Mouse (Mus musculus) neutrophil, adult 5-6 weeks (primary cell): ENCODE measurements around the gene D030056L22Rik. TPM values are rescaled to one million over a fixed set of nuclear protein-coding genes. Genes with fewer than 3 reads are reported as not detected.
A peak's percentile ranks its signal among the peaks of the same experiment; 100 is the strongest.
"Not testable (repeated sequence)": the region's sequence is repeated elsewhere in the genome, so short reads cannot be mapped to it uniquely, and the experiment has no call there.

Experiments
- ATAC-seq: fragments of 151-379, 151-347 bp; 2 replicates; pipeline ENCODE4 v1.8.0; 2017; ENCODE audit warnings: mild to moderate bottlenecking, moderate TSS enrichment; ENCODE audit not compliant: insufficient number of reproducible peaks, poor library complexity, low FRiP score, severe bottlenecking; ENCODE audit errors: extremely low read depth
- total RNA-seq: library from RNA; stranded (forward); fragments of 200-1000 nt; gene quantifications from 2 replicates; pipeline ENCODE4 v1.2.3, GENCODE M21; 2017

D030056L22Rik gene
- 9.3 and 12.6 TPM in 2 replicates for total RNA-seq

GRCm38 (mm10) chr19:18712866-18713300 lies at the start of gene D030056L22Rik:
D030056L22Rik (plus strand) TSS chr19:18713193.
- peak; percentile 98 for ATAC-seq

GRCm38 (mm10) chr19:18663904-18664303 lies 49.1 kb upstream of the D030056L22Rik start:
- peak; percentile 67 for ATAC-seq

- ATAC-seq, result no peak
Observed at GRCm38 (mm10) chr19:18666966-18667365, 46.0 kb upstream of the D030056L22Rik start.

- no peak for ATAC-seq
Observed at GRCm38 (mm10) chr19:18669551-18669950, 43.4 kb upstream of the D030056L22Rik start.

DNA sequence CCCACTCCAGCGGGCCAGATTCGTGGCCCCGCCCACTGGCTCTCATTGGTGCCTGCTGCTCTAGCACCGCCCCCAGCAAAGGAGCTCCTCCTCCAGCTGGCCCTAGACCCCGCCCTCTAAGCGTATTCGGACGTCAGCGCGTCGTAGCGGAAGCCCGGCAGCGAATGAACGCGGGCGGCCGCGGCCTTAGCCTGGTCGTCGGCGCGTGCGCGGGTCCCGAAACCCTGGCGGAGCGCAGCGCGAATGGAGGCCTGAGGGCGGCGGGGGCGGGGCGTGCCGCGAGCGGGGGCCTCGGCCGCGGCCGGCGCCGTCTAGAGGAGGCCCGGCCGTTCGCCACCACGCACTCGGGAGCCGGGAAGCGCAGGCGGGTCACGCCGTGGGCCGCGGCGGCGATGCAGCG lies 42.4 kb upstream of the D030056L22Rik start, which contains the start of gene Carnmt1:
Gene Carnmt1 (plus strand): TSS at position 157 of the 400 bp plus-strand sequence.
- ATAC-seq, result peak; percentile 99

- no peak; the same call in 1 of the 2 replicates for ATAC-seq
Observed at GRCm38 (mm10) chr19:18671056-18671741, 41.8 kb upstream of the D030056L22Rik start.

GRCm38 (mm10) chr19:18672498-18672897 lies 40.5 kb upstream of the D030056L22Rik start:
- no peak for ATAC-seq

DNA sequence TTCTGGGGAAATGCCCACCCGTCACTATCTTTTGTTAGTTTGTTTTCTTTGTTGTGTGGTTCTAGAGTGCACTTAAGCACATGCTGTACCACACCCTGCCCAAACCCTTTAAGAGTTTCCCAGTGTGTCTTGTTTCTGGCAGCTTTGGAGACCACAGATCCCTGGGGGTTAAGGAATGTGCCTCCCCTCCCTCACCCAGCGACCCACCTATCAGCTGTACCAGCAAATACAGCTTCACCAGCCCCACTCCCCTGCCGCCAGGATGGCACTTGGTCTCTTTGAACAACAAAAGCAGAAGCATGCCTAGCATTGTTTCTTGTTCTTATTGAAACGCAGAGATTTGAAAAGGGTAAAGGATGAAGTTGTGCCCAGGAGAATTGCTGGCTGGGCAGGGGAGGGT lies 39.9 kb upstream of the D030056L22Rik start:
- no peak for ATAC-seq

DNA sequence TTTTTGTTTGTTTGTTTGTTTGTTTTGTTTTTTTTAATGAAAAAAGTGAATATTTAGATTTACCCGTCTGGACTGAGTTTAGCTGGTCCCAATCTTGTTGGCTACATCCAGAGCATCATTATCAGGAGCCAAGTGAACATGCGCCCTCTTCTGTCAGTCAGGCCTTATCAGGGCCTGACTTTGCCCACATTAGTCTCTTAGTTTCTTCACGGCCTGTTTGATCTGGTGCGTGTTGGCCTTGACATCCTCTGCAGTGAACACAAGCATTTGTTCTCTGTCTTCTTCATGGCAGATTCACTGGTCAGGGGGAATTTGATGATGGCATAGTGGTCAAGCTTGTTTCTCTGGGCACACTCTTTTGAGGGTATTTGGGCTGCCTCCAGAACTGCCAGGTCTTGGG lies 30.9 kb upstream of the D030056L22Rik start:
- no peak for ATAC-seq

- ATAC-seq, result peak; percentile 90; the same call in 1 of the 2 replicates
Observed at GRCm38 (mm10) chr19:18687556-18687955, 25.4 kb upstream of the D030056L22Rik start.

- no peak for ATAC-seq
Observed at GRCm38 (mm10) chr19:18692176-18692575, 20.8 kb upstream of the D030056L22Rik start.

GRCm38 (mm10) chr19:18692768-18693167 lies 20.2 kb upstream of the D030056L22Rik start:
- ATAC-seq, result no peak

DNA sequence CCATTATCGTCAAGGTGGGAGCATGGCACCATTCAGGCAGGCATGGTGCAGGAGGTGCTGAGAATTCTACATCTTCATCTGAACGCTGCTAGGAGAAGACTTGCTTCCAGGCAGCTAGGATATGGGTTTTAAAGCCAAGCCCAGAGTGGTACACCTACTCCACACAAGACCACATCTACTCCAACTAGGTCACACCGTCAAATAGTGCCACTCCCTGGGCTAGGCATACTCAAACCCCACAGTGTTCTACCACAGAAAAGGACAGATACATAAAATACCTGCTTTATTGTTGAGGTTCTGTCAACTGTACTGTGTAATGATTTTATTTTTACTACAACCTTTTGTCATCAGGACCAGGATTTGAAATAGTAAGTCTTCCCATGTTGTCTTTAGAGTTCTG lies 17.9 kb upstream of the D030056L22Rik start:
- ATAC-seq, result no peak

DNA sequence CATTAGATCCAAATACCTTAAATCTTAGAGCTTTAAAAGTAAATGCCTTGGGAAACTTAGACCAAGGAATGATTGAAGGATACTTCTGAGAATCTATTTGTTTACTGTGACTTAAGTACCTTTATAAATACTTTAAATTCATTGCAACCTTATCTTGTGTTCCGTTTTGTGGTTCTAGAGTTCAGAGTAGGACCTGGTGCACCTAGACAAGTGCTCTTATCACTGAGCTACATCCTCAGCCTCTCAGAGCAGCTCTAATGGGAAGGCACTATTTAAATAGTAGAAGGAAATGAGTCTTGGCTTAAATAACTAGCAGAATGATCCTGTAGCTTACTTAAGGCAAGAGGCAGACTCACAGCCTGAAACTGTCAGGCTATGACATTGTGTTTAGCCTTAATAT lies 17.4 kb upstream of the D030056L22Rik start:
- ATAC-seq, result no peak

DNA sequence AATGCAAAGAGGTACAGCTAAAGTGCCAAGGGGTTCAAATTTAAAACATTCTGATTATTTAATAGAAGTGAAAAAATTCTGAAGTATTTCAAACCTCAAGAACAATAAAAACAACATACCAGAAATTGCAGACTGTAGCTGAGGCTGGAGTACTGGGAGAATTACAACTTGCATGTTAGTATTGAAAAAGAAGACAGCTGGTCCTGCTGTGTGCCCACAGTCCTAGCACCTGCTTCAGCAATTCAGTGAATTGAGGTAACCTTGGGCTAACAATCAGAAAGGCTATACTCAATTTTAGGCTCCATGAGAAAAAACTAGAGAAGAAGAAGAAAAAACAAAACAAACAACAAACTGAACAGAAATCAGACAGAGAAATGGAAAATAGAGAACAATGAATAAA lies 4.9 kb upstream of the D030056L22Rik start:
- ATAC-seq, result no peak

DNA sequence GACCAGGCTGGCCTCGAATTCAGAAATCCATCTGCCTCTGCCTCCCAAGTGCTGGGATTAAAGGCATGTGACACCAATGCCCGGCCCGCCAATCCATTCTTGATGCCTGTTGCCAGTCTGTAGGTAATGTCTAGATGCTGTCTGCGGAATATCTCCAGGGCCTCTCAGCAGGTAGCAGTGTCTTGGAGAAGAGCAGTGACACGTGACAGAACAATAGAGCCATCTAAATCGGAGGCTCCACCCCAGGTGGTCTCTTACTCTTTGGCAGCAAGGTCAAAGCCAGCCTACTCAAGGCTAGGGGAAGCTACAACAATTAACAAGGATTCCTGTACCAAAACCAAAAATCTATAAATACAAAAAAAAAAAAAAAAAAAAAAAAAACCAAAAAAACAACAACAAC lies 2.1 kb upstream of the D030056L22Rik start:
- ATAC-seq, result no peak

DNA sequence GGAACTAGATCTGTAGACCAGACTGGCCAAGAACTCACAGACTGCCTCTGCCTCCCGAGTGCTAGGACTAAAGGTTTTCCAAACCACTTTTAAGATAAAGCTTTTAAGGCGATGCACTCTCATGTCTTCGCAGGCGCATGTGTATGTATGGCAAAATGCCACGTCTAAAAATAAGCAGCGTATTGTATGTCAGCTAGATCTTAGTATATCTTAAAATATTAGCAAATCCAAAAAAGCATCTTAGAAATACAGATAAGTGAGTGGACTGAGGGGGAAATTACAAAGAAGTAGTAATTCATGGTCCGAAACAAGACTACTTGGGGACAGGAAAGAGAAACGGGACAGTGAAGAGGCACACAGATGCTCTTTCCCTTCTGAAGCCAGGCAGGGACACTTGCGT lies 1.4 kb upstream of the D030056L22Rik start:
- ATAC-seq, result no peak

DNA sequence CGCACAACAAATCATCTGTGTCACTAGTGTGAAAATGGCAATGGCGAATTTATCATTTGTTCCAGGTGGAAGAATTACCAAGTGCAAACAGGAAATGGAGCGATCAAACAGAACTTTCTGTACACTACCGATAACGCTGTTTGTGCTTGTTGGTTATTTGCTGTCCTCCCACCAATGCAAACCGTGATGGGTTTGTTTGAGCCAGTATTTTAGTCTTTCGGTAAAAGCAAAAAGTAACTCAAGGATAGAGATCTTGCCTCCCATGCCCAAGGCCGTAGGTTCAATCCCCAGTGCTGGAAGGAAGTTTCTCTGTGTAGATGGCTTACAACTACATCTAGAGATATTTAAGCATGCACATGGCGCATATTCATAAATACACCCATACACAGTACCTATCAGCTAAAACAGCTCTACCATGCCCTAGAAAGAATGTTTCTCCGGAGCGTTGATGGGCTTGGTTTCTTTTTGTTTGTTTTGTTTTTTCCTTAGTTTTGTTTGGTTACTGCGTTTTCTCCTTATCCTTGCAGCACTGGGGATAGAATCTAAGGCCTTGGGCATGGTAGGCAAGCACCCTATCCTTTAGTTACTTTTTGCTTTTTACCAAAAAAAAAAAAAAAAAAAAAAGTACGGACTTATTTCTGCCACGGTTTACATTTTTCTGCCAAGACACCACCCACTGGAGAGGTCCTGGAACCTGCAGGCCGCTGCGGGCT lies 684 bp upstream of the D030056L22Rik start:
- no peak for ATAC-seq

GRCm38 (mm10) chr19:18713357-18713756 lies 364 bp downstream of the D030056L22Rik start:
- not testable (repeated sequence) for ATAC-seq

DNA sequence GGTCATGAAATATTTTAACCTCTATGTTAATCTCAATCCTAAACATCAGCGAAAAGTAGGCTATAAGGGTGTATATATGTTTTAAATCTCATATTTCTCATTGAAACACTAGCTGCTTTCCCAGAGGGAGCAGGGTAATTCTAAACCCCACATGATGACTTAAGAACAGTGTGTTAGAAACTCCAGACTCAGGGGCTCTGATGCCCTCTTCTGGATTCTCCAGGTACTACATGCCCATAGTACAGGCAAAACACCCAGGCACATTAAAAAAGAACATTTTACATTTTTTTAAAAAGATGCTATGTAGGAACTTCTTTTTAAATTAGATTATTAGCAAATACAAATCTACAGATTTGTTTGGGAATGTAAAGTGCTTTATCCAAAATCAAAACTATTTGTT lies 3.4 kb downstream of the D030056L22Rik start:
- ATAC-seq, result peak; percentile 57; the same call in 1 of the 2 replicates
